Mouse (Mus musculus) C2C12 (cell line): ENCODE measurements at regions not wholly inside any gene's neighbourhood (a gene's known extent, or its start where the extent isn't known, plus 50 kb on each side); places are given as distances from the start of the nearest gene placed in this dataset.

Experiments
- CTCF ChIP-seq: IDR thresholded peaks from one replicate; pipeline ENCODE4 v1.5.1; 2011; ENCODE audit not compliant: control insufficient read depth, insufficient read depth, insufficient read length
- MYOD1 ChIP-seq: IDR thresholded peaks from one replicate; pipeline ENCODE4 v1.6.1; 2011; ENCODE audit warnings: low read depth; ENCODE audit not compliant: control insufficient read depth, insufficient read length
- USF1 ChIP-seq: IDR thresholded peaks from one replicate; pipeline ENCODE4 v1.6.1; 2011; ENCODE audit warnings: low read depth, mild to moderate bottlenecking, control low read depth, moderate library complexity

DNA sequence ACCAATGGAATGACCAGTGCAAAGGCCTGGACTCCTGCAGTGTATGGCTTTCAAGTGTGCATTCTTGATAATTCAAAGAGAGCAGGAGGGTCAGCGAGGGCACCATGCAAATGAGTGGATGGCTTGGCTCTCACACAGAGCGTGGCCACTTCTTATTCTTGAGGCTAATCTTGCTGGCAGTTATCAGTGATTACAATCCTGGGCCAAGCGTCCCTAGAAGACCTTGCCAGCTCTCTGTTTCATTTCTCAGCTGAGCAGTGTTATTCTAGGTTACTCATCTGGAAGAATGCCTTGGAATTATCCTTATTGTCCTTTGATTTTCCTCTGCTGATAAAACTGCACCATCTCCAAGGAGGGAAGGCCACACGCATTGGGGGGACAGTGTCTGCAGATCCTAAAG, 388.5 kb downstream of the Ttll7 start:
- TF ChIP-seq USF1 (no peak), CTCF (no peak), MYOD1 (no peak)
